In the genomic region with DNA sequence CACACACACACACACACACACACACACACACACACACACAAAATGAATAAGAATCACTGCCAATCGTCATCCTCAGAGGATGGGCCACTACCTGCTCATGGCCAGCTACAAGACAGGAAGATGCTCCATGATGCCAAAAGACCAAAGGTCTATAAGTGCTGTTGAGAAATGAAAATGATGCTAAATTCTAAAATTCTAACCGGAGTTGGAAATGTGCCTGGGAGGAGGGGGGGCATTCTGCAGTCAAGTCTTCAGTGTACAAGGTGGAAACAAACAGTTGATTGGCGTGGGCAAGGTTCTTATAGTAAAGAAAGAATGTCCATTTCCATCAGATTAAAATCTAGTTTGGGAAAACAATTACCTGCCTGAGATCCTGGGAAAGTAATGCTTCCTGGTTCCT, we compare ENCODE assay signal across 14 mouse cellular contexts.
A peak's percentile ranks its signal among the peaks of the same experiment; 100 is the strongest.
DNase-seq lines count a peak whose midpoint lies in the region; ATAC-seq lines count a peak whose summit lies in the region.
"Had no signal": no experiment of that assay in that cellular context is flagged by ENCODE, and none has a peak within 500 bp of the region (broad histone marks: within the 10 kb centered on the region; RNA-seq: fewer than 3 reads in every experiment).

No protein-coding gene starts in this region.

- no peak overlapping the region for H3K4me2 ChIP-seq in hindbrain, embryonic 11.5 days (replicated peaks; ENCODE audit: low read depth, low read length)
- H3K4me2 ChIP-seq in embryonic facial prominence, embryonic 15.5 days (replicated peaks) = no peak overlapping the region
- H3K4me2 ChIP-seq in kidney, embryonic 15.5 days = no peak overlapping the region
- no peak overlapping the region for H3K4me2 ChIP-seq in midbrain, embryonic 14.5 days (ENCODE audit: low read length)
- H3K4me2 ChIP-seq: heart, embryonic 15.5 days had no signal

- intact Hi-C loops in heart, postnatal 36 days (cut with DNase I) = no loop called here

- 0 out of 2 replicates have a peak overlapping the region, but pooled peaks have one; percentile 35 for H3K27ac ChIP-seq in hindbrain, embryonic 10.5 days
- H3K27ac ChIP-seq in hindbrain, embryonic 11.5 days (ENCODE audit: low read depth, low read length) = no peak overlapping the region
- peak overlapping the region; percentile 18; the same call in 1 of the 2 replicates for H3K27ac ChIP-seq in embryonic facial prominence, embryonic 15.5 days (replicated peaks)
- H3K27ac ChIP-seq in kidney, embryonic 15.5 days = peak overlapping the region; percentile 93
- no peak overlapping the region for H3K27ac ChIP-seq in midbrain, embryonic 14.5 days (replicated peaks; ENCODE audit: low read depth, low read length)
- H3K27ac ChIP-seq: heart, embryonic 15.5 days had no signal

- H3K4me3 ChIP-seq in hindbrain, embryonic 10.5 days = no peak overlapping the region
- H3K4me3 ChIP-seq in hindbrain, embryonic 11.5 days (ENCODE audit: low read depth, low read length) = no peak overlapping the region
- H3K4me3 ChIP-seq in embryonic facial prominence, embryonic 15.5 days (replicated peaks) = no peak overlapping the region
- H3K4me3 ChIP-seq in kidney, embryonic 15.5 days (replicated peaks) = no peak overlapping the region
- no peak overlapping the region for H3K4me3 ChIP-seq in midbrain, embryonic 14.5 days (replicated peaks; ENCODE audit: low read depth, low read length)
- H3K4me3 ChIP-seq: heart, embryonic 15.5 days; myocyte had no signal

- no peak for ATAC-seq in hindbrain, embryonic 11.5 days (ENCODE audit: low FRiP score)
- ATAC-seq in embryonic facial prominence, embryonic 15.5 days (ENCODE audit: insufficient number of reproducible peaks, low FRiP score, low TSS enrichment, low read depth) = no peak
- ATAC-seq in kidney, embryonic 15.5 days (replicated peaks; ENCODE audit: low FRiP score) = no peak
- ATAC-seq in midbrain, embryonic 14.5 days (ENCODE audit: low FRiP score, low TSS enrichment) = no peak
- ATAC-seq in erythroblast, adult 5-6 weeks (replicated peaks; ENCODE audit: low FRiP score, poor library complexity, severe bottlenecking) = no peak

- DNase-seq in hindbrain, embryonic 10.5 days (ENCODE audit: low spot score) = no peak
- DNase-seq in hindbrain, embryonic 11.5 days (ENCODE audit: low spot score) = no peak
- peak; percentile 11 for DNase-seq in midbrain, embryonic 14.5 days
- DNase-seq in heart, postnatal 36 days = no peak
- no peak for DNase-seq in frontal cortex, adult 2 months (ENCODE audit: extremely low spot score in 1 of 2, low spot score in 1 of 2)
- DNase-seq: B cell, adult 2 months; liver; right cerebral cortex, postnatal 25 days had no signal

- H3K9me3 ChIP-seq in hindbrain, embryonic 10.5 days = no peaks in the 10 kb centered on the region
- no peaks in the 10 kb centered on the region for H3K9me3 ChIP-seq in hindbrain, embryonic 11.5 days (ENCODE audit: control insufficient read depth, low read length)
- no peaks in the 10 kb centered on the region for H3K9me3 ChIP-seq in embryonic facial prominence, embryonic 15.5 days (replicated peaks)
- no peaks in the 10 kb centered on the region for H3K9me3 ChIP-seq in kidney, embryonic 15.5 days (replicated peaks)
- H3K9me3 ChIP-seq in midbrain, embryonic 14.5 days (ENCODE audit: control insufficient read depth, low read length) = no peaks in the 10 kb centered on the region
- H3K9me3 ChIP-seq: heart, embryonic 15.5 days had no signal

- H3K4me1 ChIP-seq in hindbrain, embryonic 10.5 days (replicated peaks) = peaks cover 29% of the 10 kb centered on the region
- H3K4me1 ChIP-seq in hindbrain, embryonic 11.5 days (replicated peaks; ENCODE audit: control insufficient read depth, insufficient read depth, low read length) = no peaks in the 10 kb centered on the region
- peaks cover 18% of the 10 kb centered on the region for H3K4me1 ChIP-seq in embryonic facial prominence, embryonic 15.5 days
- peaks cover 48% of the 10 kb centered on the region for H3K4me1 ChIP-seq in kidney, embryonic 15.5 days
- peaks cover 4% of the 10 kb centered on the region; the same call in 1 of the 2 replicates for H3K4me1 ChIP-seq in midbrain, embryonic 14.5 days (ENCODE audit: control insufficient read depth, insufficient read depth, low read length)

- WGBS in hindbrain, embryonic 10.5 days = 81% methylated on average over 3 of the region's 3 CpGs
- WGBS in hindbrain, embryonic 11.5 days = 87% methylated on average over 3 of the region's 3 CpGs
- 75% methylated on average over 3 of the region's 3 CpGs for WGBS in embryonic facial prominence, embryonic 15.5 days
- WGBS in kidney, embryonic 15.5 days = 79% methylated on average over 3 of the region's 3 CpGs
- 29% methylated on average over 3 of the region's 3 CpGs for WGBS in midbrain, embryonic 14.5 days

- no peak overlapping the region for H3K9ac ChIP-seq in hindbrain, embryonic 11.5 days (ENCODE audit: low read depth, low read length)
- no peak overlapping the region for H3K9ac ChIP-seq in embryonic facial prominence, embryonic 15.5 days
- H3K9ac ChIP-seq in kidney, embryonic 15.5 days = no peak overlapping the region
- H3K9ac ChIP-seq in midbrain, embryonic 14.5 days (replicated peaks; ENCODE audit: low read length) = no peak overlapping the region
- H3K9ac ChIP-seq: heart, embryonic 15.5 days had no signal

- H3K27me3 ChIP-seq in hindbrain, embryonic 10.5 days (ENCODE audit: insufficient read depth, poor library complexity, severe bottlenecking) = no peaks in the 10 kb centered on the region
- H3K27me3 ChIP-seq in hindbrain, embryonic 11.5 days (ENCODE audit: control insufficient read depth, insufficient read depth, low read length) = no peaks in the 10 kb centered on the region
- no peaks in the 10 kb centered on the region for H3K27me3 ChIP-seq in embryonic facial prominence, embryonic 15.5 days
- H3K27me3 ChIP-seq in kidney, embryonic 15.5 days = no peaks in the 10 kb centered on the region
- no peaks in the 10 kb centered on the region for H3K27me3 ChIP-seq in midbrain, embryonic 14.5 days (ENCODE audit: control insufficient read depth, insufficient read depth, low read length)
- H3K27me3 ChIP-seq: heart, embryonic 15.5 days; Patski had no signal

- no peaks in the 10 kb centered on the region for H3K36me3 ChIP-seq in hindbrain, embryonic 10.5 days
- no peaks in the 10 kb centered on the region for H3K36me3 ChIP-seq in hindbrain, embryonic 11.5 days (ENCODE audit: control insufficient read depth, insufficient read depth, low read length)
- H3K36me3 ChIP-seq in embryonic facial prominence, embryonic 15.5 days = no peaks in the 10 kb centered on the region
- H3K36me3 ChIP-seq in kidney, embryonic 15.5 days = no peaks in the 10 kb centered on the region
- no peaks in the 10 kb centered on the region for H3K36me3 ChIP-seq in midbrain, embryonic 14.5 days (ENCODE audit: control insufficient read depth, insufficient read depth, low read length)
- H3K36me3 ChIP-seq: heart, embryonic 15.5 days had no signal

Comparison
In these comparisons a context has a peak if more than half of its experiments do, and no peak if none do; other contexts are left out.
1. H3K27ac ChIP-seq: peak in hindbrain, embryonic 10.5 days (single experiment), embryonic facial prominence, embryonic 15.5 days (single experiment) and kidney, embryonic 15.5 days (single experiment); none in hindbrain, embryonic 11.5 days (single experiment) and midbrain, embryonic 14.5 days (single experiment).